Mouse (Mus musculus) central nervous system, embryonic 18 days (tissue): Measurements from ENCODE around the gene Kcnrg. TPM values are rescaled to one million over a fixed set of nuclear protein-coding genes. Genes with fewer than 3 reads are reported as not detected.

ENCODE experiments used
- polyA plus RNA-seq: library from polyadenylated mRNA; depleted of rRNA; stranded (reverse); fragments of >200 nt; gene quantifications from 2 replicates; pipeline ENCODE4 v1.2.3, GENCODE M21; 2012; rRNA removed

Kcnrg gene
- polyA plus RNA-seq: 2.4 and 2.6 TPM in 2 replicates

DNA sequence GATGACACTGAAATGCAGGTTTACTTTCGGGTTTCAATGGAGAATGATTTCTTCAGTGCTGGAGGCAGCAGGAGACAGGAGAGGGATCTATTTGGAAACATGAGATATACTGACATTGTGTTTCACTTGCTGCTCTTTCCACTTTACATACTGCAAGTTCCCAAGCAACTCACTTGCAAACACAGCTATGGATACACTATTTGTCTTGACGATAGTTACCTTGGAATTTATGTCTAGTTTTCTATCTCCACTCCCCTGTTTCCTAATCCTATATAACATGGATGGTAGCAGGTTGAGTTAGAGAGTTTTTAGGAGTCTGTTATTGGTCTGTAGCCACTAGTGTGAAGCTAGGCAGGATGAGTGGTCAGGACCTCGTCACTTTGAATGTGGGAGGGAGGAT lies at the start of gene Kcnrg:
Kcnrg (plus strand) TSS at position 301 of the 400 bp plus-strand sequence.

DNA sequence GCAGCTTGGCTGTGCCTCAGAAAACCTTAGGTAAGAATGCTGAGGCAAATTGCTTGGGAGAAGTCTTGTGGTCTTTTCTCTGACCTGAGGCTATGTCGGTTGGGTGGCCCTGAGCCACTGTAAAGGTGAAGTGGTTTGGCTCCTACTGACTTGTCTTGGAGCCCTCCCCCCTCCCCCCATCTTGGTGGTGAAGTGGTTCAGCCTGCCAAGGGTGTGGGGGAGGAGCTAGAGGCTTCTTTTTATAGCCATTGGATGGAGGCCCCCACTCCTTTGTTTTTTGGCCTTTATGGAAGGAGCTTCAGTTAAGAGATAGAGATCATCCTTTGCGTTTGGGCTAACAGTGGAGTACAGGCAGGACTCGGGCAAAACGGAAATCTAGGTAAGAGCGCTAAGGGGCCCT lies 9.3 kb upstream of the Kcnrg start, which contains the start of gene Trim13:
Trim13 (plus strand) TSS at position 280 of the 400 bp plus-strand sequence.

Other genes with a start within 250 kb of the Kcnrg start
- gene Ebpl, start 247.0 kb upstream of the Kcnrg start, polyA plus RNA-seq: 4.5 and 4.9 TPM in 2 replicates
- 57.5 and 61.4 TPM in 2 replicates for gene Kpna3, start 167.6 kb upstream of the Kcnrg start, polyA plus RNA-seq
- gene Spryd7, start 50.6 kb upstream of the Kcnrg start, polyA plus RNA-seq: 34.5 and 36.2 TPM in 2 replicates
- 33.0 and 34.4 TPM in 2 replicates for gene Trim13, start 9.2 kb upstream of the Kcnrg start, polyA plus RNA-seq